Mouse (Mus musculus) spleen, postnatal 36 days (tissue): ENCODE results near the gene Zfp72.

Source experiments
- DNase-seq, 2 experiments: peaks; one replicate each; pipeline ENCODE4 v3.0.0; 2022; ENCODE audit warnings: low spot score in 2 of 2, mixed read lengths in 1 of 2

The Zfp72 gene

DNA sequence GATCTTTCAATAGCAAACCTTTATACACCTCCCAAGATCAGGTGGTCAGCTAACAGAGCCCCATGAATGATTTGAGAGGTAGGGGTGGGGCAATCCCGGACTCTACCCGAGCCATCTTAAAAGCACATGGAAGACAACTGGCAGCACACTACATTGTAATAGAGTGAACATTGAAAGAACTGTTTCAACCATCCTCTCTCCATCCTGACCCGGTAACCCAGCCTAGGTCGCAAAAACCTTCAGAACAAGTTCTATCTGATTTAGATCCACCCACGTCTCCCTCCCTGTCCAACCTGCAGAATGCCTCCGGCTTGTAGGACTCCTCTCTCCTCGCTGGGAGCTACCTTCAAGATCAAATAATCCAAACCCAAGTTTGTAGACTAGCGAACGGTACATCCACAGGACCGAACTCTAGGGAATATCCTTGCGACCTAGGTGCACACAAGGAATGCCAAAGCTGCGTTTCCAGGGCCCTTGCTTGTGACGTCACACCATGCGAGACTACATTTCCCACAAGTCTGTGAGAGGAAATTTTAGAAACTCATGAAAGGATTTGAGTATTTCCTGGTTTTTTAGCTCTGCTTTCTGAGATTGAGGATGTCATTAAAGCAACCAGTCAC, at the start of gene Zfp72:
Gene Zfp72 (minus strand): TSS at position 466 of the 620 bp plus-strand sequence.
- peak; percentile 62 to 63 for DNase-seq

DNA sequence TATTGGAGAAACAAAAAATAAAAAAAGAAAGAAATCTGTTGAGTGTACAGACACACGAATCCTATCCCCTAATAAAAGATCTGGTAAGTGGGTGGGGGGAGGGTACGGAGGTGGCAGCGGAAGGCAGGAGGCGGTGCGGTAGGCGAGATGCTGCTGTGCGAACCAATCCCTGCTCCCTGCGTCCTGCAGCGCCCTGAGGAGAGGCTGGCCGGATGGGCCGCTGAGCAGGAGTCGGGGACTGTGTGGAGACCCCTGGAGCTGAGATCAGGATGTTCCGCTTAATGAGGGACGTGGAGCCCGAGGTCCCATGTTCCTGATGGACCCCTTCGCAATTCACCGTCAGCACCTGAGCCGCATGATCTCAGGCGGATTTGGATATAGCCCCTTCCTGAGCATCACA, 49.3 kb upstream of the Zfp72 start:
- no peak for DNase-seq

DNA sequence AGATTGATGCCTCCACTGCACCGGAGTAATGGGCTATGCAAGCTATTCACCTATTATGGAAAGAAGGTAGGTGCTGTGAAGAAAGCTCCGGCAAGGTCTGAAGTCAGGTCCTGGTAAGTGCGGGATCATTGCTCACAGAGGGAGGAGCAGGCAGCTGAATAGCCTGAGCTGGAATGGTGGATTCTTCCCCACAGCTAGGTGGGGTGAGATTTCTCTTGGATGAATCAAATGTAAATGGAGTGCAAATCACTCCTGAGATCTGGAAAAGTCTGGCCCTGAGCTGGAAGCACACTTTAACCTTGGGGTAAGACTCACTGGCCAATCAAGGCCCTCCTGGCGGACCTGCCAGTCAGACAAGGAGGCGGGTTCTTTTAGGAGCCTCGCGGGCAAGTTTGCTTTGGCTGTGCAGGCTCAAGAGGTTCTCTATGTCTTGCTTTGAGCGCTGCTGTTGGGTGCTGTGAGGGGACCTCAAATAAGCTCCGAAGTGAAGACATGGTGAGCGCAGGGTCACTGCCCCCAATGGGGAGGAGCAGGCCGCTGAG, 8.7 kb upstream of the Zfp72 start, which contains the start of gene Ftl1-ps1:
Gene Ftl1-ps1 (plus strand): TSS at position 397 of the 542 bp plus-strand sequence.
- no peak for DNase-seq

DNA sequence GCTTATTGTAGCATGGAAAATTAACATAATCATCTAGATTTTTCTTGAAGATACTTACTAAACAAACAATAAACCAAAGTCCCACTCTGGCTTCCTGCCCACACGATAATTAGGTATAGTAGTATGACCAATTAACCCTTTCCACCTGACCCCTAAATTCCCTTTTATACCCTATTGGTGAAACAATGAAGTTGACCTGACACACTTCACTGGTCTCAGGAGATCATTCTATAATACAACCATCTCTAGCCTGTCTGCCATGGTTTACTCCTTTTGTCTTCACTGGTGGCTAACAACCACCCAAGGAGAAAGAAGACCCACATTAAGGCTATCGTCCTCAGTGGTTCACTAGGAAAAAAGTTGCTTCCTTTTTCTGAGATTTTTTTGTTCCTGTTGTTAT, 520 bp upstream of the Zfp72 start:
- DNase-seq, result no peak

GRCm38 (mm10) chr13:74389730-74390129, 906 bp downstream of the Zfp72 start:
- no peak for DNase-seq

- DNase-seq, result no peak
Measured at GRCm38 (mm10) chr13:74382289-74382688, 8.3 kb downstream of the Zfp72 start.

DNA sequence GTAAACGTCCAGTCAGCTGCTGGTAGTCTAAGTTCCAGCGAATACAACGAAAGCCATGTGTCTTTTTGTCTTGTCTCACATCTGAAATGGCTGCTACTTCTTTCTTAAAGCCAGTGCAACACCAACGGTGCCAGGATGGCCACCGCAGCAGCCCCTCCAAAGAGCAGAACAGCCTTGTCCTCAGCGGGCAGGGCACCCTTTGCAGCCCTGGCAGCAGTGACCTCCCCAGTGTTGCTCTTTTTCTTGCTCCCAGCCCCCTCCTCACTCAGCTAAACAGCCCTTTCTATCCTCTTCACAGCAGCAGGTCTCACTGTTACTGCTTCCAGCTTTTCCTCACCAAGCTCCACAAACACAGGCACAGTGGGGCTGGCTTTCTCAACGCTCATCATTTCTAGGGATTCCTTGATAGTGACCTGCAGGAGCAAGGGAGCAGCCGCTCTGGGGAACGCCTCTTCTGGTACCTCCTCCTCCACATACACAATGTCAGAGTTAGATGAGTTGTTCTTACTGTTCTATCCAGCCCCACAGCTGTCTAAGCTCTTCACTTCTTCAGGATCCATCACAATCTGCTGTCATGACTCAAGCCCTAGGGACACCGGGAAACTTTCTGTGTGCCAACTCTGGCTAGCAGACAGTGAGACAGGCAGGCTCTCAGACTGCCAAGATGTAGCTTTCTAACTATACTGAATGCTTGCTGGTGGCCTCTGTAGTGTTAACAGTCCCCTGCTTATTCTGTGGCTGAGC, 8.9 kb downstream of the Zfp72 start:
- no peak for DNase-seq

- no peak for DNase-seq
Measured at GRCm38 (mm10) chr13:74363859-74364235, 26.8 kb downstream of the Zfp72 start, which contains the start of gene Lrrc14b. TSS of gene Lrrc14b (minus strand) at chr13:74364005.

DNA sequence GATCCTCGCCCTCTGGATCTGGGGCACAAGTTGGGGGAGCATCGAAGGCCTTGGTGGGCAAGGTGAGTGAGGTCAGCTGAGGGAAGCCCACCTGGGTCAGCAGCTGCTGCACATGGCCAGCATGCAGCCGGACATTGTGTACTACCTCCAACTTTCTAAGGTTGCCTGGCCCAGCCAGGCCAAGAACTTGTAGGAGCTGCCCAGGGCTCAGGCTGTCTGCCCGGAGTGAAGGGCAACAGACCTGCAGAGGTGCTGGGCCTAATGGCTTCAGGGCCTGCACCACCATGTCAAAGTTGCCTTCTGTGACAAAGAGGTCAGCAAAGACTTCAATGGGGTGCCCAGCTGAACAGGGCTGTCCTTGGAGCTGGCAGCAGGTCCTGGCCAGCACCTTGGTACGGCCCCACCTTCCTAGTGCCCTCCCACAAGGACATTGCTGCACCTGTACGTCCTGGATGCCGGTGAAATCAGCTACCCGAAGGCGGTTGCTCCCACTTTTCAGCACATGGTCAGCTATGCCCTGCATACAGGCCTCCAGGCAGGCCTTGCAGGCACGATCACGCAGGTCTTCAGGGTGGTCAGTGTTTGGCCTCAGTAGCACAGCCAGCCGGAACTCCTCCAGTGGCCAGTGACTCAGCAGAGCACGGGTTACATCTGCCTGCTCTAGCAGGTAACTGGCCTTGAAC, 27.3 kb downstream of the Zfp72 start:
- no peak for DNase-seq

DNA sequence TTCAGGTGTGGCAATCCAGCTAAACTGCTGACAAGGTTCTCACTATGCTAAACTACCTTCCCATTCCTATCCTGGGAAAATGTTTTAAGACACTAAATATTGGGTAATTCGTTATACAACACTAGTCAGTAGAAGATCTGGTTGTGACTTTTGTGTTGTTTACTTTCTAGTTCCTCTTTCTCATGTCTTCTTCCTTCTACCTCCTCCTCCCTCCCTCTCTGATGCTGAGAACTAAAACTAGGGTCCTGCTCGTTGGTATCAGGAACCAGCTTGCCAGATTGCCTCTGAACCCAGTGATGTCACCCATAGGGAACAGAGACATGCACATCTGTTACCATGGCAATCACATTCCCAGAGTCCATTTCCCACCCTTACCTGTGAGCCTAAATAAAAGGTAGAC, 28.4 kb downstream of the Zfp72 start:
- peak in 1 of 2 experiments; percentile 16 for DNase-seq

DNA sequence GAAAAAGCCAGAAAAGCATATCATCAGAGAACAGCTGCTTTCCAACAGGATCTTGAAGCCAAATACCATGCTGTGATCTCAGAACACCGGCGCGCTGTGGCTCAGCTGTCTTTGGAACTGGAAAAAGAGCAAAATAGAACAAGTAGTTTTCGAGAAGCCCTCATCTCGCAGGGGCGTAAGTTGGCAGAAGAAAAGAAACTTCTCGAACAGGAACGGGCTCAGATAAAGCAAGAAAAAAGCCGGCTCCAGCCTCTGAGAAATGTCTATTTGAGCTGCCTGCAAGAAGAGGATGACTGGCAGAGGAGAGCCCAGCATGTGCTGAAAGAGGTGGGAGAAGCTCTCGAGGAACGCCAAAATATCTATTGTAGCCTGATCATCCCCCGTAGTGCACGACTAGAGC, 34.1 kb downstream of the Zfp72 start:
- DNase-seq, result no peak

- DNase-seq, result no peak
Measured at GRCm38 (mm10) chr13:74350435-74350906, 40.2 kb downstream of the Zfp72 start.

- peak; percentile 94 to 96 for DNase-seq
Measured at GRCm38 (mm10) chr13:74349566-74350434, 40.8 kb downstream of the Zfp72 start, which contains the start of the genes Sdha and Ccdc127. TSS of gene Sdha (minus strand) at chr13:74350280. TSS of gene Ccdc127 (plus strand) at chr13:74350309.

- DNase-seq, result peak; percentile 41 to 42
Measured at GRCm38 (mm10) chr13:74341036-74341435, 49.6 kb downstream of the Zfp72 start.

DNA sequence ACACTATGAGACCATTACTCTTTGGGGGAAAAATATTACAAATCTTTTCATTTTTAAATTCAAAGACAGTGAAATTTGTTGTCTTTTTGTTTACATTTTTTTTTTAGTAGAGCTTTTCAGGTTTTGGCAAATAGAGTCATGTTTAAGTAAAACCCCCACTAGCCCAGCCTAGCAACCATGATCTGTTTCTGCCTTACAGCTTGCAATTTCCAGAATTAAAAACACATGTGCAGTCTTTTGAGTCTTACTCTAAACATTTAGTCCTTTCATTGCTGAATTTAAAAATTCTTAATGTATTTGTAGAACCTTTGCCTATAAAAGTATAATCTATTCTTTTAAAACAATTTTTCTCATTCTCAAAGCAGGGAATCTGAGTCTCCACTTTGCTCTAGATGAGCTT, 61.3 kb downstream of the Zfp72 start:
- no peak for DNase-seq
